Comparison of ENCODE assay signal across 9 mouse cellular contexts in the genomic region with DNA sequence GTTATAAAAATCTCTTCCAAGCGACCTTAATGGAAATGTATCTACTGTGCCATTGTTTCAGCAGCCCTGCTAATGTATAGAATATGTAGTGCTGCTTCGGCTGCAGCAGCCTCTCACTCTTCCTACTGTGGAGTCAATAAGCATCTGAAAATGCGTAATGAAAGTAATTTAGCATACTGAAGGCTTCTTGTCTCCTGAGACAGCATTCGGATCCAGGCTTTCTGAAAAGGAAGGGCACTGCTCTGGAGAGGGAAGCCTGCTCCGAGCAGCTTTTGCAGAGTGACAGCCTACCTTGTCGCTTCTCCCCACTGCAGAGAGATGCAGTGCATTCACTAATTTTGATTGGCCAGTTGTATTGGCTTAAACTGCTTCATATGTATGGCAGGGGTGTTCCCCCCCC. TPM values are rescaled to one million over a fixed set of nuclear protein-coding genes. Genes with fewer than 3 reads are reported as not detected.
DNase-seq lines count a peak whose midpoint lies in the region; ATAC-seq and TF ChIP-seq lines count a peak whose summit lies in the region.
"Had no signal": no experiment of that assay in that cellular context is flagged by ENCODE, and none has a peak within 500 bp of the region (broad histone marks: within the 10 kb centered on the region; RNA-seq: fewer than 3 reads in every experiment).

A gene (minus strand): TSS at position 348 of the 400 bp plus-strand sequence.

- no peaks in the 10 kb centered on the region for H3K4me1 ChIP-seq in midbrain, postnatal 0 days (ENCODE audit: insufficient read depth, low read length)

- WGBS in midbrain, postnatal 0 days = 14% methylated on average over 6 of the region's 6 CpGs

- ATAC-seq in midbrain, postnatal 0 days (ENCODE audit: low FRiP score) = peak; percentile 95

- H3K9ac ChIP-seq in midbrain, postnatal 0 days (replicated peaks; ENCODE audit: low read length, poor library complexity, severe bottlenecking) = peak within 1 kb of the TSS; percentile 70

- H3K27ac ChIP-seq in layer of hippocampus, adult 2 months = peak within 1 kb of the TSS; percentile 99
- H3K27ac ChIP-seq in midbrain, postnatal 0 days (ENCODE audit: low read depth, low read length) = peak within 1 kb of the TSS; percentile 86
- H3K27ac ChIP-seq: macrophage had no signal

- H3K9me3 ChIP-seq in midbrain, postnatal 0 days (ENCODE audit: low read length) = no peaks in the 10 kb centered on the region

- no peak for TF ChIP-seq CTCF in layer of hippocampus, adult 2 months (conservative IDR thresholded peaks at IDR 0.05)
- TF ChIP-seq CTCF in midbrain, postnatal 0 days (IDR thresholded peaks at IDR 0.05) = no peak

- H3K4me2 ChIP-seq in midbrain, postnatal 0 days (ENCODE audit: low read depth, low read length, poor library complexity, severe bottlenecking) = peak within 1 kb of the TSS; percentile 49

- peak within 1 kb of the TSS; percentile 57 for H3K4me3 ChIP-seq in layer of hippocampus, adult 2 months
- H3K4me3 ChIP-seq in midbrain, postnatal 0 days (ENCODE audit: low read depth, low read length) = peak within 1 kb of the TSS; percentile 52

- peak; percentile 11 for DNase-seq in embryo, embryonic 10.5 days (ENCODE audit: low spot score)
- no peak for DNase-seq in embryo, embryonic 10 days (ENCODE audit: low spot score)
- peak in 1 of 2 experiments; percentile 22 for DNase-seq in heart, adult 18-20 months
- peak; percentile 66 to 72 for DNase-seq in layer of hippocampus, adult 2 months (ENCODE audit: low spot score in 2 of 2)
- peak; percentile 82 for DNase-seq in midbrain, postnatal 0 days (ENCODE audit: low spot score)
- no peak for DNase-seq in B cell, adult 2 months
- no peak for DNase-seq in T-cell, adult 2 months (ENCODE audit: low spot score)
- DNase-seq in spleen, postnatal 4 days (ENCODE audit: low spot score in 2 of 2) = no peak

- no peaks in the 10 kb centered on the region for H3K27me3 ChIP-seq in midbrain, postnatal 0 days (ENCODE audit: insufficient read depth, low read length)

- H3K36me3 ChIP-seq in midbrain, postnatal 0 days (ENCODE audit: insufficient read depth, low read length) = no peaks in the 10 kb centered on the region

RNA-seq across cellular contexts. Expression of the gene that starts here (rescaled TPM):
- total RNA-seq in heart, adult 18-20 months (2021) = 10 to 100 TPM; 16.6 to 20.0 TPM
- 10 to 100 TPM; 81.4 to 87.3 TPM for total RNA-seq in layer of hippocampus, adult 2 months (2021)
- 21.2 and 22.6 TPM in 2 replicates for total RNA-seq in midbrain, postnatal 0 days (2014; rRNA removed)
- 17.5 and 19.0 TPM in 2 replicates for polyA plus RNA-seq in midbrain, postnatal 0 days (2015; fragmentation: Nextera tagmentation; extraction: Ambion mirVana)
- polyA plus RNA-seq: macrophage had no signal

Comparison
In these comparisons a context has a peak if more than half of its experiments do, and no peak if none do; other contexts are left out.
1. DNase-seq: peak in embryo, embryonic 10.5 days (single experiment), layer of hippocampus, adult 2 months (2 of 2) and midbrain, postnatal 0 days (single experiment); none in embryo, embryonic 10 days (single experiment), B cell, adult 2 months (0 of 2), T-cell, adult 2 months (single experiment) and spleen, postnatal 4 days (0 of 2).